Mouse (Mus musculus) E14TG2a.4 (cell line): ENCODE measurements at regions not wholly inside any gene's neighbourhood (a gene's known extent, or its start where the extent isn't known, plus 50 kb on each side); places are given as distances from the start of the nearest gene placed in this dataset.

Experiments used
- CTCF ChIP-seq: conservative IDR thresholded peaks from 2 replicates; pipeline ENCODE4 v1.5.1; 2014; ENCODE audit warnings: low read length
- NANOG ChIP-seq: IDR thresholded peaks from 2 replicates; pipeline ENCODE4 v1.6.1; 2014; ENCODE audit warnings: borderline replicate concordance, low read length, mixed read lengths
- POU5F1 ChIP-seq: IDR thresholded peaks from 2 replicates; pipeline ENCODE4 v1.6.1; 2014; ENCODE audit warnings: low read length, borderline replicate concordance

DNA sequence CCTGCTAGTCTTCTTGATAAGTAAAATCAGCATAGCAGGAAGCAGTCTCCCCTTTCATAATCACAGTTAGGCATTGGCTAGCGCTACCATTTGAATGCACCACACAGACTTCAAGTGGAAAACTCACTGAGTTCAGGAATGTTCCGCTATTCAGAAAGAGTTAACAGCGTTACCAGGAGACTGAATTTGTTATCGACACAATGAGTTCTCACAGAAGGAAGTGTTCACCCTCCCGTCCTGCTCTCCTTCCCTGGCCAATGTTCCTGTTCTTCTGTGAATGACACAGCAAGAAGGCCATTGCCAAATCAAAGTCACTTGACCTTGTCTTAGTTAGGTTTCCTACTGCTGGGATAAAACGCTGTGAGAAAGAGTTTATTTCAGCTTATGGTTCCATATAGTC lies 261.6 kb upstream of the Ank start:
- TF ChIP-seq CTCF, result no peak
- no peak for TF ChIP-seq NANOG
- no peak for TF ChIP-seq POU5F1
